Mouse (Mus musculus): ENCODE data around the gene Zfp385b. TPM values are rescaled to one million over a fixed set of nuclear protein-coding genes. Genes with fewer than 3 reads are reported as not detected.

The Zfp385b gene
- polyA plus RNA-seq, 1 experiment from 2014 or later: 4.7 TPM

DNA sequence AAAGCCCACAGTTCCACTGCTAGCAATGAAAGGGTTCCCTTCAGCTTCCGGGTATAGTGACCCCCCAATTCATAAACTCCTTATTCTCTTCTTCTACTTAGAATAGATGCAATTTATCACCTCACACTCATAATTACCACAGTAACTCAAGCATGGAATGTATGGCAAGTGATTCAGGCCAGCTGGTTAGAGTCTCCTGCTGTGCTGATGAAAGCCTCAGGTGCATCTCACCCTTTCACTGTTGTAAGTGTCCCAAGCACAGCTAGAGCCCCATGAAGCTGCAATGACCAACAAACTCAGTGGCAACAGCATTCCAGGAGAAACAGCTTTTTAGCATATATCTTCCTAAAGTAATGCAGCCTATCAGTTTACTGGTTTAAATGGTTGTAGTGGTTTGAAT lies 235.9 kb downstream of the Zfp385b start:
- Histone ChIP-seq H3K36me3 (ENCODE audit: control insufficient read depth, insufficient read depth, low read length) (no peaks in the 10 kb centered on the region), H3K4me3 (ENCODE audit: low read depth, low read length) (no peak overlapping the region), H3K4me1 (ENCODE audit: control insufficient read depth, insufficient read depth, low read length) (no peaks in the 10 kb centered on the region), H3K27me3 (replicated peaks; ENCODE audit: control insufficient read depth, insufficient read depth, low read length) (no peaks in the 10 kb centered on the region), H3K4me2 (ENCODE audit: low read length) (no peak overlapping the region), H3K9me3 (replicated peaks; ENCODE audit: control insufficient read depth, low read length) (peaks cover 2% of the 10 kb centered on the region; the same call in 1 of the 2 replicates), H3K27ac (ENCODE audit: low read depth, low read length) (no peak overlapping the region), H3K9ac (ENCODE audit: low read length) (no peak overlapping the region)
- DNase-seq (ENCODE audit: low spot score) (no peak), ATAC-seq (no peak)
- 68% methylated on average over 1 of the region's 1 CpGs for WGBS

DNA sequence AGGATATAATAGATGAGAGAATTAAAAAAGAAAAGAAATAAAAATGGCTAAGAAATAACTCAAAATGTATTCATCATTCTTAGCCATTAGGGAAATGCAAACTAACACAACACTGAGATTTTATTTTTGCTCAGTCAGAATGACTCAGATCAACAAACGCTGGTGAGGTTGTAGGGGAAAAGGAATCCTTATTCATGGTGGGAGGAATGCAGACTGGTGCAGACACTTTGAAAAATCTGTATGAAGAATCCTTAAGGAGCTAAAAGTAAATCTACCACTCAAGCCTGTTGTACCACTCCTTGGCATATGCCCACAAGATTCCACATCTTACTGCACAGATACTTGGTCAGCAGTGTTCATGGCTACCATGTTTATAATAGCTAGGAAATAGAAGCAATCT lies 242.9 kb downstream of the Zfp385b start:
- no peak for DNase-seq (ENCODE audit: low spot score)
- Histone ChIP-seq H3K4me1 (ENCODE audit: control insufficient read depth, insufficient read depth, low read length) (no peaks in the 10 kb centered on the region), H3K9ac (ENCODE audit: low read length) (no peak overlapping the region), H3K9me3 (replicated peaks; ENCODE audit: control insufficient read depth, low read length) (no peaks in the 10 kb centered on the region), H3K4me3 (ENCODE audit: low read depth, low read length) (no peak overlapping the region), H3K27me3 (replicated peaks; ENCODE audit: control insufficient read depth, insufficient read depth, low read length) (no peaks in the 10 kb centered on the region), H3K27ac (ENCODE audit: low read depth, low read length) (no peak overlapping the region), H3K4me2 (ENCODE audit: low read length) (no peak overlapping the region), H3K36me3 (ENCODE audit: control insufficient read depth, insufficient read depth, low read length) (no peaks in the 10 kb centered on the region)
- 89% methylated on average over 1 of the region's 1 CpGs for WGBS
- ATAC-seq: no peak

DNA sequence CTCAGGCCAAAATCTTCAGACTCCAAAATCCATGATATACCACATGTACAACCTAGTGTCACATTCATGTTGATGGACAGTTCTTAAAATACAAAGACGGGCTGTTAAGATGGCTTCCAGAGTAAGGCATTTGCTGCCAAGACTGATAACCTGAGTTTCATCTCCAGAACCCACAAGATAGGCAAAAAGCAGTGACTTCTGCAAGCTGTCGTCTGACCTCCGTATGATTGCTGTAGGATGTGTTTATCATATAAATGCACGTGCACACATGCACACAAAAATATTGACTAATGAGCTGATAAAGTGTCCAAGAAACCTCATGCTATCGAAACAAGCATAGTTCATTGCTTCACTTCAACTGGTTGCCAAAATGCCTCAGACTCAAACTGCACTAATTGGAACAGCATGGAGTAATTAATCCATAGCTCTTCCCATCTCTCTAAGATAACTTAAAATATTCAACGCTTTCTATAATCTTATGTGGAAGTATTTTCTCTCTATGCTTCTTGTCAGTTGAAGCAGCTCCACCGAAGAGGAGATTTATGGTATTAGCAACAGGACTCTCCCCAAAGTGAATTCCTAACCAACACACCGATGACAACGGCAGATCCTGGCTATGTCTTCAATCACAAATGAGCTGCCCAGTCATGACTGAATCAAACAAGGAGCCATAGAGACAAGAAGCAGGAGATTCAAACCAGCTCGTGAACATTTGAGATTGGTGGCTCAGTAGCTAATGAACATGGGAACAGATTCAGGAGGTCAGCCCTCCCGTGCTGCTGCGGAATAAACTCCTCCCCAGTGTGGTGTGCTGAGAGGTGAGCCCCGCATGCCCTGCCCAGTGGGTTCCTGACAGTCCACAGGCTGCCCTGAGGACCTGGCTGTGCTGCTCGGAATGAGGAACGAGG lies 251.7 kb downstream of the Zfp385b start:
- Histone ChIP-seq H3K9me3 (replicated peaks; ENCODE audit: control insufficient read depth, low read length) (no peaks in the 10 kb centered on the region), H3K4me1 (ENCODE audit: control insufficient read depth, insufficient read depth, low read length) (no peaks in the 10 kb centered on the region), H3K27ac (ENCODE audit: low read depth, low read length) (no peak overlapping the region), H3K36me3 (ENCODE audit: control insufficient read depth, insufficient read depth, low read length) (no peaks in the 10 kb centered on the region), H3K4me2 (ENCODE audit: low read length) (no peak overlapping the region), H3K9ac (ENCODE audit: low read length) (no peak overlapping the region), H3K27me3 (replicated peaks; ENCODE audit: control insufficient read depth, insufficient read depth, low read length) (no peaks in the 10 kb centered on the region), H3K4me3 (ENCODE audit: low read depth, low read length) (no peak overlapping the region)
- ATAC-seq (no peak), DNase-seq (ENCODE audit: low spot score) (no peak)
- 84% methylated on average over 15 of the region's 15 CpGs for WGBS

DNA sequence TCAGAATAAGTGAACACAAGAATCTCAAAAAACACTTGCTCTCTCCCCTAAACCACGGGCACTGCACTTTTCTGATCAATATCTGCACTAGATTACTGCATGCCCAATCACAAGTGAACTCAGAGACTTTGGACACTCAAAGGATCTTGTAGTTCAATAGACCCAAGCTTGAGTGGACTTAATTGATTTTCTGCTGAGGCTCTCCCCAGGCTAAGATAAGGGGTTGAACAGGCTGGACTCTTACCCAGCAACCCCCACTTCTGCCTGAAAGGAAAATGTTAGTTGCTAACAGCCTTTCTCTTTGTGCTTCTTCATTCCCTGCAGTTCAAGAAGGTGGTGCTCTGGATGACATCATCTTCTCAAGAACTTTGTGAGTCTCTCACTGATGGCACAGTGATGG lies 255.7 kb downstream of the Zfp385b start:
- WGBS: 66% methylated on average over 1 of the region's 1 CpGs
- no peaks in the 10 kb centered on the region for H3K4me1 ChIP-seq (ENCODE audit: control insufficient read depth, insufficient read depth, low read length)
- no peak overlapping the region for H3K27ac ChIP-seq (ENCODE audit: low read depth, low read length)
- no peak for ATAC-seq
- DNase-seq (ENCODE audit: low spot score): no peak
- no peaks in the 10 kb centered on the region for H3K9me3 ChIP-seq (replicated peaks; ENCODE audit: control insufficient read depth, low read length)
- no peaks in the 10 kb centered on the region for H3K27me3 ChIP-seq (replicated peaks; ENCODE audit: control insufficient read depth, insufficient read depth, low read length)
- H3K4me2 ChIP-seq (ENCODE audit: low read length): no peak overlapping the region
- no peak overlapping the region for H3K4me3 ChIP-seq (ENCODE audit: low read depth, low read length)
- H3K36me3 ChIP-seq (ENCODE audit: control insufficient read depth, insufficient read depth, low read length): no peaks in the 10 kb centered on the region
- H3K9ac ChIP-seq (ENCODE audit: low read length): no peak overlapping the region

DNA sequence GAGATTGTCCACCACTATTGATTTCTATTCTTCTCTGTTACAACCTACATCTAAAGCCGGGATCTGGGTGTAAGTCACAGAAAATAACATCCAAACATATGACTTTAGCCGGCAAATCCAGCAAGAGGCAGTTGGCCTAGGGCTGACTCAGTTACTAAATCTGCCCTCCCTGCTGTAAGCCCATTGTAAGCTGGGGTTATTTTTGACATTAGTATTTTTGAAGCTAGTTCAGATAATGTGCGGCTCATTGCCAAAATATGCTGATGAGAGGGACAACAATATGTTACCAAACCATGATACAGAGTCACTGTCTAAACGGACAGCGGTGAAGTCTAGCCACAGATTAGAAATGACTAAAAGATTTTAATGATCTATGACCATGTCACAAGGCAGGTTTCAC lies 257.5 kb downstream of the Zfp385b start:
- Histone ChIP-seq H3K27me3 (replicated peaks; ENCODE audit: control insufficient read depth, insufficient read depth, low read length) (no peaks in the 10 kb centered on the region), H3K9me3 (replicated peaks; ENCODE audit: control insufficient read depth, low read length) (no peaks in the 10 kb centered on the region), H3K4me3 (ENCODE audit: low read depth, low read length) (no peak overlapping the region), H3K4me2 (ENCODE audit: low read length) (no peak overlapping the region), H3K4me1 (ENCODE audit: control insufficient read depth, insufficient read depth, low read length) (no peaks in the 10 kb centered on the region), H3K9ac (ENCODE audit: low read length) (no peak overlapping the region), H3K36me3 (ENCODE audit: control insufficient read depth, insufficient read depth, low read length) (no peaks in the 10 kb centered on the region), H3K27ac (ENCODE audit: low read depth, low read length) (no peak overlapping the region)
- WGBS: 73% methylated on average over 5 of the region's 5 CpGs
- DNase-seq (ENCODE audit: low spot score): no peak
- ATAC-seq: no peak

DNA sequence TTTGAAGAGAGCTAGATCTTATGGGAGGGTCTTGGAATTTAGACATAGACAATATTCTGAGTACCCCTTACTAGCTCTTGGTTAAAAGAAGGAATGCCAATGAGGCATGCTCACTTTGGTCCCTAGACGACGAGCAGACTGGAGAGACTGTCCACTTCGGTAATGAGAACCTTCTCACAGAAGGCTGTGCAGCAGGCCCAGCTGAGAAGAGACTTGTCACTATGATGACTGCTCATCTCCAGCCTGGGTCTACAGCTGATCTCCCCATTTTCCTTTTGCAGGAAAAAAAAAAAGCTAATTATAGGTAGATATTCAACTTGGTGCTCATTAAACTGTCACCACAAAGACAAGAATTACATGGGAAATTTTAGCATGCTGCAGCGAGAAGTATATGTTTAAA lies 262.5 kb downstream of the Zfp385b start:
- H3K4me3 ChIP-seq (ENCODE audit: low read depth, low read length): no peak overlapping the region
- WGBS: 77% methylated on average over 4 of the region's 4 CpGs
- H3K9ac ChIP-seq (ENCODE audit: low read length): no peak overlapping the region
- ATAC-seq (no peak), DNase-seq (ENCODE audit: low spot score) (peak; percentile 18)
- no peak overlapping the region for H3K4me2 ChIP-seq (ENCODE audit: low read length)
- no peaks in the 10 kb centered on the region for H3K36me3 ChIP-seq (ENCODE audit: control insufficient read depth, insufficient read depth, low read length)
- H3K27me3 ChIP-seq (replicated peaks; ENCODE audit: control insufficient read depth, insufficient read depth, low read length): no peaks in the 10 kb centered on the region
- no peaks in the 10 kb centered on the region for H3K9me3 ChIP-seq (replicated peaks; ENCODE audit: control insufficient read depth, low read length)
- no peak overlapping the region for H3K27ac ChIP-seq (ENCODE audit: low read depth, low read length)
- no peaks in the 10 kb centered on the region for H3K4me1 ChIP-seq (ENCODE audit: control insufficient read depth, insufficient read depth, low read length)

DNA sequence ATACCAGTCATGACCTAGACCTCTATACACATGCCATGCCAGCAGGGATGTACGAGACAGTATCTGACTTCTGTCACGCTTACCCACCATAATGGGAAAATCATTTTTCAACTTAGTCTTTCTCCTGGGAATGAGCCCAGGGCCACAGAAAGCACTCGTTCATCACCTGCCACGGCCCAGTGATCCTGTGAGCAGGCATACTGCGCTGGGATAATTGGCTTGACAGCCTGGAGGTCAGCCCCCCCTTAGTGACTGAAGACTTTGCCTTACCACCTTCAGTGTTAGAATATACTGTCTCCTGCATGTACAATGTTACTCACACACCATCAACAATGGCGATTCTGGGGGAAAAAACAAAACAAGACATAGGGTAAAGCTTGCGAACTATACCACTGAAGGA lies 263.5 kb downstream of the Zfp385b start:
- WGBS: 76% methylated on average over 7 of the region's 7 CpGs
- H3K9ac ChIP-seq (ENCODE audit: low read length): no peak overlapping the region
- H3K4me3 ChIP-seq (ENCODE audit: low read depth, low read length): no peak overlapping the region
- no peaks in the 10 kb centered on the region for H3K9me3 ChIP-seq (replicated peaks; ENCODE audit: control insufficient read depth, low read length)
- no peaks in the 10 kb centered on the region for H3K36me3 ChIP-seq (ENCODE audit: control insufficient read depth, insufficient read depth, low read length)
- H3K27me3 ChIP-seq (replicated peaks; ENCODE audit: control insufficient read depth, insufficient read depth, low read length): no peaks in the 10 kb centered on the region
- no peak for DNase-seq (ENCODE audit: low spot score)
- H3K4me1 ChIP-seq (ENCODE audit: control insufficient read depth, insufficient read depth, low read length): no peaks in the 10 kb centered on the region
- no peak for ATAC-seq
- H3K27ac ChIP-seq (ENCODE audit: low read depth, low read length): no peak overlapping the region
- no peak overlapping the region for H3K4me2 ChIP-seq (ENCODE audit: low read length)

DNA sequence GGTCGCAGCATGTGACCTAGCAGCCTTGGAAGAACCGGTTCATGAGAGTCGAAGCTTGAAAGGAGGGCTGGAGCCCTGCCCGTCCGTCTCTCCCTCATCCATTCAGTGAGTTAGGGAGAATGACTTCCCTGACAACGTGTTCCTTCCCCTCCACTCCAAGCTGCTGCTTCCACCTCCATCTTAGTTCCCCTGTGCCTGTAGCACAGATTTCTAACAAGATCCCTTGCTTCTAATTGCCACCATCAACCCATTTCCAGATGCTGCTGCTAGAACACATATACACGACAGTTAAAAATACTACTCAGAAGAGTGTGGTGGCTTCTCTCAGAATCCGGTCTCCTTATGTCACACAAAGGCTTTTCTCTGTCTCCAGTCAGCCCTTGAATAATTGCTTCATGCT lies 266.8 kb downstream of the Zfp385b start:
- H3K4me2 ChIP-seq (ENCODE audit: low read length): no peak overlapping the region
- H3K27ac ChIP-seq (ENCODE audit: low read depth, low read length): no peak overlapping the region
- WGBS: 43% methylated on average over 8 of the region's 8 CpGs
- no peaks in the 10 kb centered on the region for H3K27me3 ChIP-seq (replicated peaks; ENCODE audit: control insufficient read depth, insufficient read depth, low read length)
- DNase-seq (ENCODE audit: low spot score): peak; percentile 7
- no peaks in the 10 kb centered on the region for H3K9me3 ChIP-seq (replicated peaks; ENCODE audit: control insufficient read depth, low read length)
- no peak overlapping the region for H3K9ac ChIP-seq (ENCODE audit: low read length)
- H3K4me1 ChIP-seq (ENCODE audit: control insufficient read depth, insufficient read depth, low read length): no peaks in the 10 kb centered on the region
- H3K4me3 ChIP-seq (ENCODE audit: low read depth, low read length): no peak overlapping the region
- H3K36me3 ChIP-seq (ENCODE audit: control insufficient read depth, insufficient read depth, low read length): no peaks in the 10 kb centered on the region
- no peak for ATAC-seq

DNA sequence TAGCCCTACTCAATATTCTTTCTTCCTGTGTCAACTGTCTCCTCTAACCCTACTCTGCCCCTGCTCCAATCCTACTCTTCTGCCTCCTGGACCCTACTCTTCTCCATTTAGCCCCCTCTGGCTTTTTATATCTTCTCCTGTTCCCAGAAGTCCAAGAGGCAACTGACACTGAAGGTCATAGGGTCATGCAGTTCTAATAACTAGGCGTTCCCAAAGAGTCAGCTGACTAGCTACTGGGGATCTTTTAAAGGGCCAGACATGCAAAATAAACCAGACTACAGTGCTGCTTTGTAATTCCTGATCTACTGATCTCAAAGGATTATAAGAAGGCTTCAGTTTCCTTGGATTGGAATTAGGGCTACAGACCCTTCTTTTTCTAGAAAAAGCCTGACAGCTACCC lies 276.1 kb downstream of the Zfp385b start:
- Histone ChIP-seq H3K27me3 (replicated peaks; ENCODE audit: control insufficient read depth, insufficient read depth, low read length) (no peaks in the 10 kb centered on the region), H3K9me3 (replicated peaks; ENCODE audit: control insufficient read depth, low read length) (no peaks in the 10 kb centered on the region), H3K36me3 (ENCODE audit: control insufficient read depth, insufficient read depth, low read length) (no peaks in the 10 kb centered on the region), H3K4me1 (ENCODE audit: control insufficient read depth, insufficient read depth, low read length) (no peaks in the 10 kb centered on the region), H3K4me2 (ENCODE audit: low read length) (no peak overlapping the region), H3K4me3 (ENCODE audit: low read depth, low read length) (no peak overlapping the region), H3K27ac (ENCODE audit: low read depth, low read length) (no peak overlapping the region), H3K9ac (ENCODE audit: low read length) (no peak overlapping the region)
- no peak for DNase-seq (ENCODE audit: low spot score)
- no peak for ATAC-seq
- 66% methylated on average over 1 of the region's 1 CpGs for WGBS

All from forebrain, embryonic 14.5 days (tissue).